Mouse (Mus musculus): Measurements from ENCODE around the gene Stim2.

GRCm38 (mm10) chr5:54017143-54017542, 18.8 kb downstream of the Stim2 start:
- TF ChIP-seq CTCF (IDR thresholded peaks at IDR 0.05; ENCODE audit: borderline replicate concordance, insufficient read depth, low read length) (no peak), POLR2A (IDR thresholded peaks at IDR 0.05; ENCODE audit: low read depth, low read length) (no peak)
